Mouse (Mus musculus): ENCODE results near the gene Gm8229. TPM values are rescaled to one million over a fixed set of nuclear protein-coding genes. Genes with fewer than 3 reads are reported as not detected.
"Not testable (repeated sequence)": the region's sequence is repeated elsewhere in the genome, so short reads cannot be mapped to it uniquely, and the experiment has no call there.

Gm8229 gene
- total RNA-seq (2017) = not detected in 2 replicates

DNA sequence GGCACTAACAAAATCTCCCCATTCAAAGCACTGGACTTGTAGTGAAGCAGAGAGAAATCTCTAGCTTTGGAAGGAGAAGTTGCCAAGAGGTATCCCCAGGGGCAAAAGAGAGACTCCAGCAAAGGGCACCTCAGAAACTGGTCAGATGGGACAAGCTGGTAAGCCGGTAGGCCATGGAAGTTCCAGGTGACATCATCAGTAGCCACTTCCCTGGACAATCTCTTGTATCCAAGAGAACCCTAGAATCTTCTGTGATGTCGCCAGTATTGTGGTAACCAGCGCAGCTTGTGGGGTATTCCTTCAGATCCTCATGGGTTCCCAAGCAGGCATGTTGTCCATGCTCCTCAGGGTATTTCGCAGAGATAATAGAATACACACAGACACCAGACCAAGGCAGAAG is at the start of gene Gm8229:
Gene Gm8229 (plus strand): TSS at position 301 of the 400 bp plus-strand sequence.
- not testable (repeated sequence) for ATAC-seq (replicated peaks; ENCODE audit: low read depth, poor library complexity, severe bottlenecking)

DNA sequence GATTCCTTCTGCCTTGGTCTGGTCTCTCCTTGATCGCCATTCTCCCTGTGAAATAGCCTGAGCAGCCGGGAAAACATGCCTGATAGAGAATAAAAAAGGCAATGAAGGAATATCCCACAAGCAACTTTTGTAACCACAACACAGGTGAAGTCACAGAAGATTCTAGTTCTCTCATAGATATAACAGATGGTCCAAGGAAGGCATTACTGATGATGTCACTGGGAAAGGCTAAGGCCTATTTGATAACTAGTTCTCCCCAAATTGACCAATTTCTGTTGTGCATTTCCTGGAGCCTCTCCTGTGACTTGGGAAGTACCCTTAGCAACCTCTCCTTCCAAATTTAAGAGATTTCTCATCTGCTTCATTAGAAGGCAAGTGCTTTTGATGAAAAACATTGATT is 26.7 kb upstream of the Gm8229 start, which contains the start of gene Gm5930:
Gene Gm5930 (minus strand): TSS at position 101 of the 400 bp plus-strand sequence.
- not testable (repeated sequence) for ATAC-seq (replicated peaks; ENCODE audit: low read depth, poor library complexity, severe bottlenecking)

DNA sequence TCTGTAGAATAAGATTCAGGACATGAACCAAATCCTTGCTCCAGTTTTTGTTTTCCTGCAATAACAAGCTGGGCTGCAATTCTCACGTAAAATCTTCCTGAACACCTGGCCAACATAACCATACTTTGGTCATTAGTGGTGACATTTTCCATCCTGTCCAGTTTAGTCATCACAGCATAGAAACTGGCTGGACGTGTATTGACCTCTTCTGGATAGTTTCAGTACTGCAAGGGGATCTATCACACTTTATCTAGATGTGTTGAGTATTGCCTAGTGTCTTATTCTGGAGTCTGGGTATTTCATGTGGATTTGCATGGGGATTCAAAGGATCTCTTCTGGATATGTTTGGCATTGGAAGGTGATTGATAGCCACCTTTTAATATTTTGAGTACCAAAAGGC is 3.7 kb upstream of the Gm8229 start:
- not testable (repeated sequence) for ATAC-seq (replicated peaks; ENCODE audit: low read depth, poor library complexity, severe bottlenecking)

DNA sequence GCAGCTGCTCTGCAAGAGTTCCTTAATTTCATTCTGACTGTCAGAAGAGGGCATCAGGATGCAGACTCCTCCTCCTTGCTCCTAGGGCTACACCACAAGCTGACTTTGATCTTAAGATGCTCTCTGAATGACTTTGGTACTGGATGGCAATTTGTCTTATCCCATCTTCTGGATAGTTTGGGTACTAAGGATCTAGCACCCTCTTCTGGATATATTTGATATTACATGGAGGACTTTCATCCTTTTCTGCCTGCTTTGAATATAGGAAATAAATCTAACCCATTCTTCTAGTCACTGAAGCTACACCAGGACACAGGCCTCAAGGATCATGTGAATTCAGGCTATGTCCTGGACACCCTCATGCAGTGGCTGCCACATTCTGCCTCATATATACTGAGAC is 2.9 kb upstream of the Gm8229 start:
- ATAC-seq (replicated peaks; ENCODE audit: low read depth, poor library complexity, severe bottlenecking) = not testable (repeated sequence)

DNA sequence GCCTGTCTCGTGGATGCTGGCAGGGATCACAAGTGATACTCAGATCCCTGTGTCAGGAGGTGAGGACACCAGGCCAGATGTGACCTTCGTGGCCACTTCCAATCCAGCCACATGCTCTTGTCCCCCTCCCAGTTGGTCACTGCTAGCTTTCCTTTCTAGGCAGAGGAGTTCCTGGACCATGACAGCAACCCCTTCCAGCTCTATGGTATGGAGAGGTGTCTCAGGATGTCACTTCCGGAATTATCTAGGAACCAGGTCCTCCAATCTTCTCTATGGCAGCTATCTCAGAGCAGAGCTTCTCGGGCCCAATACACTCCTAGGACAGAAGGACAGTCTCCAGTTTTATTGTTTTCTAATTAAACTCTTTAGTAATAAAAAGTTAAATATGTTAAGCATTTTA is 19.1 kb downstream of the Gm8229 start:
- not testable (repeated sequence) for ATAC-seq (replicated peaks; ENCODE audit: low read depth, poor library complexity, severe bottlenecking)

DNA sequence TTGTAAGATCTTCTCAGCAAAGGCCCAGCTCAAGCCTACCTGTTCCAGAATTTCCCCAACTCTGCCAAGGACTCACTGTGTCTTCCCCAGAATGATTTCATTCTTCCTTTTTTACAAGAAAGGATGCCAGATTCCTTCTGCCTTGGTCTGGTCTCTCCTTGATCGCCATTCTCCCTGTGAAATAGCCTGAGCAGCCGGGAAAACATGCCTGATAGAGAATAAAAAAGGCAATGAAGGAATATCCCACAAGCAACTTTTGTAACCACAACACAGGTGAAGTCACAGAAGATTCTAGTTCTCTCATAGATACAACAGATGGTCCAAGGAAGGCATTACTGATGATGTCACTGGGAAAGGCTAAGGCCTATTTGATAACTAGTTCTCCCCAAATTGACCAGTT is 45.4 kb downstream of the Gm8229 start, which contains the start of gene Gm3371:
Gene Gm3371 (minus strand): TSS at position 101 of the 400 bp plus-strand sequence.
- not testable (repeated sequence) for ATAC-seq (replicated peaks; ENCODE audit: low read depth, poor library complexity, severe bottlenecking)

Other genes with a start within 250 kb of the Gm8229 start
- not detected in 2 replicates for gene Gm3327, start 241.5 kb upstream of the Gm8229 start, total RNA-seq (2017)
- not detected in 2 replicates for gene Gm8212, start 167.7 kb upstream of the Gm8229 start, total RNA-seq (2017)
- gene 4930503E14Rik, start 152.1 kb upstream of the Gm8229 start, total RNA-seq (2017) = not detected in 2 replicates
- gene Gm8220, start 79.8 kb upstream of the Gm8229 start, total RNA-seq (2017) = not detected in 2 replicates
- not detected in 2 replicates for gene Gm5930, start 26.8 kb upstream of the Gm8229 start, total RNA-seq (2017)
- not detected in 2 replicates for gene Gm3371, start 45.3 kb downstream of the Gm8229 start, total RNA-seq (2017)
- gene Gm8232, start 68.3 kb downstream of the Gm8229 start, total RNA-seq (2017) = not detected in 2 replicates
- not detected in 2 replicates for gene BC061237, start 127.1 kb downstream of the Gm8229 start, total RNA-seq (2017)
- gene Gm17093, start 152.9 kb downstream of the Gm8229 start, total RNA-seq (2017) = not detected in 2 replicates
- gene Gm8247, start 217.8 kb downstream of the Gm8229 start, total RNA-seq (2017) = not detected in 2 replicates

Data from common myeloid progenitor, adult 5-6 weeks (primary cell).